Mouse (Mus musculus): ENCODE measurements at regions not wholly inside any gene's neighbourhood (a gene's known extent, or its start where the extent isn't known, plus 50 kb on each side); places are given as distances from the start of the nearest gene placed in this dataset.

- Histone ChIP-seq H3K4me2 (no peak overlapping the region), H3K9me3 (no peaks in the 10 kb centered on the region), H3K4me3 (no peak overlapping the region), H3K27ac (peak overlapping the region; percentile 64), H3K9ac (no peak overlapping the region), H3K36me3 (no peaks in the 10 kb centered on the region), H3K4me1 (peaks cover 22% of the 10 kb centered on the region), H3K27me3 (no peaks in the 10 kb centered on the region)
- ATAC-seq (ENCODE audit: borderline replicate concordance, extremely low read depth, low FRiP score, low TSS enrichment), result no peak; the same call in 1 of the 2 replicates
- 43% methylated on average over 9 of the region's 9 CpGs for WGBS
These were observed 114.9 kb downstream of the Bcl2l11 start for GRCm38 (mm10) chr2:128240536-128241279.

GRCm38 (mm10) chr2:128241280-128241665 is 115.4 kb downstream of the Bcl2l11 start:
- no peak overlapping the region for H3K27ac ChIP-seq
- no peak overlapping the region for H3K4me3 ChIP-seq
- 21% methylated on average over 3 of the region's 3 CpGs for WGBS
- no peaks in the 10 kb centered on the region for H3K36me3 ChIP-seq
- no peak overlapping the region for H3K9ac ChIP-seq
- no peaks in the 10 kb centered on the region for H3K9me3 ChIP-seq
- no peak for ATAC-seq (ENCODE audit: borderline replicate concordance, extremely low read depth, low FRiP score, low TSS enrichment)
- no peaks in the 10 kb centered on the region for H3K27me3 ChIP-seq
- no peak overlapping the region for H3K4me2 ChIP-seq
- peaks cover 22% of the 10 kb centered on the region for H3K4me1 ChIP-seq

GRCm38 (mm10) chr2:128245544-128245943 is 119.7 kb downstream of the Bcl2l11 start:
- ATAC-seq (ENCODE audit: borderline replicate concordance, extremely low read depth, low FRiP score, low TSS enrichment), result peak; percentile 44; the same call in 1 of the 2 replicates
- no peaks in the 10 kb centered on the region for H3K9me3 ChIP-seq
- 63% methylated on average over 10 of the region's 10 CpGs for WGBS
- H3K9ac ChIP-seq, result no peak overlapping the region
- no peak overlapping the region for H3K4me3 ChIP-seq
- H3K4me1 ChIP-seq, result peaks cover 14% of the 10 kb centered on the region
- H3K36me3 ChIP-seq, result no peaks in the 10 kb centered on the region
- H3K27ac ChIP-seq, result no peak overlapping the region; the same call in 1 of the 2 replicates
- no peak overlapping the region for H3K4me2 ChIP-seq
- H3K27me3 ChIP-seq, result no peaks in the 10 kb centered on the region

GRCm38 (mm10) chr2:128247967-128248366 is 122.1 kb downstream of the Bcl2l11 start:
- Histone ChIP-seq H3K27me3 (no peaks in the 10 kb centered on the region), H3K4me3 (no peak overlapping the region), H3K4me1 (peaks cover 4% of the 10 kb centered on the region; the same call in 1 of the 2 replicates), H3K4me2 (no peak overlapping the region), H3K9me3 (no peaks in the 10 kb centered on the region), H3K36me3 (no peaks in the 10 kb centered on the region), H3K27ac (no peak overlapping the region), H3K9ac (no peak overlapping the region)
- no peak for ATAC-seq (ENCODE audit: borderline replicate concordance, extremely low read depth, low FRiP score, low TSS enrichment)
- WGBS, result 35% methylated on average over 4 of the region's 4 CpGs

DNA sequence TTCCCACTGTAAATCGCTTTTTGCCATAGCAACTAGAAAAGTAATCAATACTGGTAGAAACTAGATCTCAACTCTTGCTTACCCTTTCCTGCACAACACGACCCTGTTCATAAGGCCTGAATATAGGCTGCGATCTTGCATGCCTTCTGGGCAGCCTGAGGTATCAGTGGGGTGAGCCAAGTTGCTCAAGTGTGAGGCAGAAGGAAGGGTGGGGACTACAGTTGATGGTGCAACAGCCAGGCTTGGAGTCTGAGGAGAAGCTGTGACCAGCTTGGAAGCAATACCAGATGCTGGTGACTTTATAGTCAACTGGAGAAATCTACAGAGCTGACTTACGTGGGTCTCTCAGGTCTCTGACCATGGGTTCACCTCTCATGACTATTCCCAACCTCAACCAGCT is 123.3 kb downstream of the Bcl2l11 start:
- Histone ChIP-seq H3K27ac (no peak overlapping the region), H3K9me3 (no peaks in the 10 kb centered on the region), H3K4me3 (no peak overlapping the region), H3K9ac (no peak overlapping the region), H3K27me3 (no peaks in the 10 kb centered on the region), H3K36me3 (no peaks in the 10 kb centered on the region), H3K4me1 (peaks cover 4% of the 10 kb centered on the region; the same call in 1 of the 2 replicates), H3K4me2 (no peak overlapping the region)
- ATAC-seq (ENCODE audit: borderline replicate concordance, extremely low read depth, low FRiP score, low TSS enrichment), result no peak
- 89% methylated on average over 4 of the region's 4 CpGs for WGBS

GRCm38 (mm10) chr2:128249607-128250006 is 123.8 kb downstream of the Bcl2l11 start:
- ATAC-seq (ENCODE audit: borderline replicate concordance, extremely low read depth, low FRiP score, low TSS enrichment), result no peak
- WGBS, result 79% methylated on average over 2 of the region's 2 CpGs
- peaks cover 4% of the 10 kb centered on the region; the same call in 1 of the 2 replicates for H3K4me1 ChIP-seq
- H3K27me3 ChIP-seq, result no peaks in the 10 kb centered on the region
- H3K9me3 ChIP-seq, result no peaks in the 10 kb centered on the region
- H3K4me3 ChIP-seq, result no peak overlapping the region
- H3K27ac ChIP-seq, result no peak overlapping the region
- no peak overlapping the region for H3K9ac ChIP-seq
- no peak overlapping the region for H3K4me2 ChIP-seq
- H3K36me3 ChIP-seq, result no peaks in the 10 kb centered on the region

DNA sequence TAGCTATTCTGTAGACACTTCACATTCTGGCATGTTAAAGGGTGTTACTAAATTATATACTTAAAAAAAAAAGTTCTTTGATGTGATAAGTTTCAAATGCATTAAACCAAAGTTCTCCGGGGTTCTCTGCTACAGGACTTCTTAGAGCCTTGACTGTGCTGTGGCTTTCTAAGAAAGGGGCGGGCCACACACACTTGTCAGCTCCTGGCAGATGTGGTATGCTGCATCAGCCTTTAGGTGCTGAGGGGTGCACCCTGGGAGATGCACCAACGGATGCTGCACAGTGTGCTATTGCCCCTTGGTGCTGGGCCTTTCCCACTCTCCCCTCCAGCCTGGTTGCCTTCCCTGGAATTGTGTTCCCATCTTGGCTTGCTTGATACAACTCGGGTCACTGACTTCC is 125.0 kb downstream of the Bcl2l11 start:
- H3K27me3 ChIP-seq, result no peaks in the 10 kb centered on the region
- no peaks in the 10 kb centered on the region for H3K36me3 ChIP-seq
- H3K4me3 ChIP-seq, result no peak overlapping the region
- H3K27ac ChIP-seq, result no peak overlapping the region
- H3K4me2 ChIP-seq, result no peak overlapping the region
- H3K9ac ChIP-seq, result no peak overlapping the region
- ATAC-seq (ENCODE audit: borderline replicate concordance, extremely low read depth, low FRiP score, low TSS enrichment), result no peak
- 66% methylated on average over 4 of the region's 4 CpGs for WGBS
- H3K9me3 ChIP-seq, result no peaks in the 10 kb centered on the region
- H3K4me1 ChIP-seq, result no peaks in the 10 kb centered on the region

GRCm38 (mm10) chr2:128256651-128257050 is 130.8 kb downstream of the Bcl2l11 start:
- WGBS, result 42% methylated on average over 6 of the region's 6 CpGs
- no peaks in the 10 kb centered on the region for H3K4me1 ChIP-seq
- no peaks in the 10 kb centered on the region for H3K27me3 ChIP-seq
- no peak overlapping the region for H3K27ac ChIP-seq
- H3K36me3 ChIP-seq, result no peaks in the 10 kb centered on the region
- no peak overlapping the region for H3K4me2 ChIP-seq
- no peak for ATAC-seq (ENCODE audit: borderline replicate concordance, extremely low read depth, low FRiP score, low TSS enrichment)
- no peak overlapping the region for H3K4me3 ChIP-seq
- H3K9me3 ChIP-seq, result no peaks in the 10 kb centered on the region
- H3K9ac ChIP-seq, result no peak overlapping the region

- Histone ChIP-seq H3K9me3 (no peaks in the 10 kb centered on the region), H3K36me3 (no peaks in the 10 kb centered on the region), H3K27me3 (no peaks in the 10 kb centered on the region), H3K4me3 (no peak overlapping the region), H3K27ac (no peak overlapping the region), H3K4me1 (no peaks in the 10 kb centered on the region), H3K9ac (no peak overlapping the region), H3K4me2 (no peak overlapping the region)
- 58% methylated on average over 9 of the region's 9 CpGs for WGBS
- ATAC-seq (ENCODE audit: borderline replicate concordance, extremely low read depth, low FRiP score, low TSS enrichment), result no peak
These were observed 131.4 kb downstream of the Bcl2l11 start for GRCm38 (mm10) chr2:128257262-128257661.

DNA sequence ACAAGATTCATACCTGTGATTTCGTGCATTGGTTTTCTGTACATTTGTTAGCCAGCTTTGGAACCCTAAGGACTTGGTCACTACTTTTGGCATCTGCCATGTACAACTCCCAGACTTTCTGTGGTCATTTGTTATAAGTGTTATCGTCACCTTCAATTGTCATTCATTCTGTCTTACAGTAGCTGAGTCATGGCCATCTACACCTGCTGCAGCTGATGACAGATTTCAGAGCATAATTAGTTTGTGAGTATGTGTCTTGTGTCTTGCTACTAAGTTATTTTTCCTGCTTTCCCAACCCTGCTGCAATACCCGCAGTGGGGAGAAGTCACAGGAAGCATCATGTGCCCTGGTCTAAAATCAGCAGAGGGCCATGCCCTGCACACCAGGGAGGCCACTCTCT is 138.0 kb downstream of the Bcl2l11 start:
- Histone ChIP-seq H3K9me3 (no peaks in the 10 kb centered on the region), H3K36me3 (no peaks in the 10 kb centered on the region), H3K27ac (no peak overlapping the region), H3K4me3 (no peak overlapping the region), H3K4me2 (no peak overlapping the region), H3K27me3 (no peaks in the 10 kb centered on the region), H3K4me1 (no peaks in the 10 kb centered on the region), H3K9ac (no peak overlapping the region)
- WGBS, result 82% methylated on average over 3 of the region's 3 CpGs
- no peak for ATAC-seq (ENCODE audit: borderline replicate concordance, extremely low read depth, low FRiP score, low TSS enrichment)

DNA sequence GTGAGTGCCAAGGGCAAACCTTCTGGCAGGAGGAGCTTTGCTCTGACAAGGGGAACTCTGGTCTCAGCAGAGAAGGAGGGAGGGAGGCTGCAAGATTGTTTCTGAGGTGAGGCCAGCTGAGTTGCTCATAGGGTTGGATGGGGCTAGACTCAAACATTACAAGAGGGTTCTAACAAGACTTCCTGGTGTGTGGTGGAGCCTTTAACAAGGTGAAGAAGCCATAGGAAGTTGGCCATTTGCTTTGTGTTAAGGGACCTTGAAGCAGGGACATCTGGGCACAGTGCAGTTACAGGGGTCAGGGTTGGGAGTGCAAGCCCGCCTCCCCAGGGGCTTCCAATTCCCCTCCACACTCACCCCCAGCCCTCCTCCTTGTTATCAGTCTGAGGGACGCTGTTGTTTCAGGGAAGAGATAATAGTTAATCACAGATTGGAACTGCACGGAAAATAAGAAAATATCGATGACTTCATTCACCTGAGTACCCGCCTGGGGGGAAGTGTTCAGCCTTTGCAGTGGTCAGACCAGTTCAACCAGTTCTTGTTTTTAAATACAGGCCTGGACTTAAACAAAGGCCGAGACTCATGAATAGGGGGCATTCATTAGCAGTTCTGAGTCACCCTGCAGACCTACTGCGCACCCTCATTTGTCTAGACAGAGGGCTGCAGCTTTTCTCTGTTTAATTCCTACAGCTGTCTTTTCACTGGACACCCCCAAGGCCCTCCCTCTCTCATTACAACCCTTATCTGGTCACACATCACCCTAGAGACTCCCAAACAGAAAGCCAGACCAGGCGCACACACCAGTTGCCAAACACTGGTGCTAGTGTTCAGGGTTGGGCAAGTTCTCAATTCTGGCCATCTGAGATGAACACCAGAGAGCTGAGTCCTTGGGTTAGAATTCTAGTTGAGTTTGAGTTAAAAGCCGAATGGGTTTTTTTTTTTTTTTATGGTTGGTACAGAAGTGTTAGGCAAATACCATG is 139.5 kb downstream of the Bcl2l11 start:
- 43% methylated on average over 9 of the region's 9 CpGs for WGBS
- Histone ChIP-seq H3K9ac (no peak overlapping the region), H3K9me3 (no peaks in the 10 kb centered on the region), H3K4me2 (0 out of 2 replicates have a peak overlapping the region, but pooled peaks have one; percentile 12), H3K27me3 (no peaks in the 10 kb centered on the region), H3K4me3 (no peak overlapping the region), H3K27ac (peak overlapping the region; percentile 79), H3K36me3 (no peaks in the 10 kb centered on the region), H3K4me1 (peaks cover 4% of the 10 kb centered on the region)
- peak; percentile 49; the same call in 1 of the 2 replicates for ATAC-seq (ENCODE audit: borderline replicate concordance, extremely low read depth, low FRiP score, low TSS enrichment)

All from lung, embryonic 15.5 days (tissue).